Mouse (Mus musculus) kidney, adult 2 months (tissue): ENCODE measurements around the gene Gpr1.

Experiments
- CTCF ChIP-seq: fragments of 200-500 bp; conservative IDR thresholded peaks from 2 replicates; pipeline ENCODE4 v1.5.1; 2011; ENCODE audit warnings: low read depth, mild to moderate bottlenecking, control low read depth, low read length, moderate library complexity, mixed read lengths; ENCODE audit not compliant: insufficient read depth, insufficient read length
- POLR2A ChIP-seq: fragments of 200-500 bp; IDR thresholded peaks from one replicate; pipeline ENCODE4 v1.6.1; 2011; ENCODE audit warnings: low read depth, low read length, control low read depth

DNA sequence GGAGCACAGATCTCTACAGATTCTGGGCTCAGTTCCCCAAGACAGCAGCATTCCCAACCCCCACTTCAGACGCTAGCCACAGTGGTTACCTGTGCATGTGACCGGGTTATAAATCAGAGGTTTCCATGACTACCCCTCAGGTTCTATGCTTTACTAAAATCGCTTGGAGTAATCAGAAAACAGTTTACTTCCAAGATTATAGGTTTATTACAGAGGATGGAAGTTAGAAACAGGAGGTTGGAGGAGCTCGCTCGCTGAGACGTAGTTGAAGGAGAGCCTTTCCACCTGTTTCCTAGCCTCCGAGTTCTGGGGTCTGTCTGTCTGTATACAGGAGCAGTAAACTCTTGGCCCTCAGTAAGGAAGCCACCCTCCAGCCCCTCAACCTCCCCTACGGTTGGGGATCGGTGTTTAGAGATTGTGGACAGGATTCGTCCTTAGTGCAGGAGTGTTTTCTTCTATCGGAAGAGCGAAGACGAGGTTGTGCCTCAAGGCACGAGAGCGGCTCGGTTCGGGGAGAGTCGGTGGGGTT is 33.6 kb upstream of the Gpr1 start:
- TF ChIP-seq CTCF, result no peak
- no peak for TF ChIP-seq POLR2A
